Mouse (Mus musculus): ENCODE measurements around the gene Tnfaip6. TPM values are rescaled to one million over a fixed set of nuclear protein-coding genes. Genes with fewer than 3 reads are reported as not detected.

Gene Tnfaip6
- polyA plus RNA-seq, 1 experiment from 2014 or later: 3.8 TPM

Other genes starting within 250 kb of the Tnfaip6 start
- gene Rbm43, start 102.8 kb upstream of the Tnfaip6 start, polyA plus RNA-seq (2015; fragmentation: Nextera tagmentation; extraction: Ambion mirVana): 9.2 and 11.1 TPM in 2 replicates
- 4.8 and 6.2 TPM in 2 replicates for gene Nmi, start 64.5 kb upstream of the Tnfaip6 start, polyA plus RNA-seq (2015; fragmentation: Nextera tagmentation; extraction: Ambion mirVana)
- gene Rif1, start 34.8 kb downstream of the Tnfaip6 start, polyA plus RNA-seq (2015; fragmentation: Nextera tagmentation; extraction: Ambion mirVana): 10.2 and 13.2 TPM in 2 replicates

Data from hindbrain, embryonic 16.5 days (tissue).